Mouse (Mus musculus): ENCODE measurements around the gene D17Wsu92e. TPM values are rescaled to one million over a fixed set of nuclear protein-coding genes. Genes with fewer than 3 reads are reported as not detected.

D17Wsu92e gene
- polyA plus RNA-seq, 1 experiment from 2014 or later: 10.9 TPM

GRCm38 (mm10) chr17:27740961-27741360, 79.5 kb downstream of the D17Wsu92e start:
- Histone ChIP-seq H3K4me1 (ENCODE audit: control insufficient read depth, insufficient read depth, low read length) (no peaks in the 10 kb centered on the region), H3K4me3 (ENCODE audit: low read depth, low read length) (no peak overlapping the region), H3K4me2 (no peak overlapping the region), H3K27me3 (ENCODE audit: control insufficient read depth, insufficient read depth, low read length) (no peaks in the 10 kb centered on the region), H3K36me3 (ENCODE audit: control insufficient read depth, insufficient read depth, low read length) (no peaks in the 10 kb centered on the region), H3K27ac (ENCODE audit: low read depth, low read length) (no peak overlapping the region), H3K9ac (ENCODE audit: low read length) (no peak overlapping the region), H3K9me3 (ENCODE audit: control insufficient read depth, low read length) (no peaks in the 10 kb centered on the region)
- DNase-seq (ENCODE audit: low spot score, missing footprints) (no peak), ATAC-seq (ENCODE audit: low FRiP score) (no peak)
- 95% methylated on average over 6 of the region's 6 CpGs for WGBS

- no peak overlapping the region for H3K4me2 ChIP-seq
- no peaks in the 10 kb centered on the region for H3K4me1 ChIP-seq (ENCODE audit: control insufficient read depth, insufficient read depth, low read length)
- no peaks in the 10 kb centered on the region for H3K9me3 ChIP-seq (ENCODE audit: control insufficient read depth, low read length)
- no peaks in the 10 kb centered on the region for H3K27me3 ChIP-seq (ENCODE audit: control insufficient read depth, insufficient read depth, low read length)
- H3K36me3 ChIP-seq (ENCODE audit: control insufficient read depth, insufficient read depth, low read length): no peaks in the 10 kb centered on the region
- no peak for ATAC-seq (ENCODE audit: low FRiP score)
- DNase-seq (ENCODE audit: low spot score, missing footprints): no peak
- H3K27ac ChIP-seq (ENCODE audit: low read depth, low read length): no peak overlapping the region
- H3K9ac ChIP-seq (ENCODE audit: low read length): no peak overlapping the region
- WGBS: 16% methylated on average over 13 of the region's 13 CpGs
- no peak overlapping the region for H3K4me3 ChIP-seq (ENCODE audit: low read depth, low read length)
These were observed 85.9 kb downstream of the D17Wsu92e start for GRCm38 (mm10) chr17:27734344-27735073.

GRCm38 (mm10) chr17:27732694-27733093, 87.8 kb downstream of the D17Wsu92e start:
- Histone ChIP-seq H3K4me2 (no peak overlapping the region), H3K27me3 (ENCODE audit: control insufficient read depth, insufficient read depth, low read length) (no peaks in the 10 kb centered on the region), H3K4me1 (ENCODE audit: control insufficient read depth, insufficient read depth, low read length) (no peaks in the 10 kb centered on the region), H3K9me3 (ENCODE audit: control insufficient read depth, low read length) (no peaks in the 10 kb centered on the region), H3K27ac (ENCODE audit: low read depth, low read length) (no peak overlapping the region), H3K9ac (ENCODE audit: low read length) (no peak overlapping the region), H3K4me3 (ENCODE audit: low read depth, low read length) (no peak overlapping the region), H3K36me3 (ENCODE audit: control insufficient read depth, insufficient read depth, low read length) (no peaks in the 10 kb centered on the region)
- 87% methylated on average over 3 of the region's 3 CpGs for WGBS
- no peak for DNase-seq (ENCODE audit: low spot score, missing footprints)
- ATAC-seq (ENCODE audit: low FRiP score): no peak

GRCm38 (mm10) chr17:27732152-27732551, 88.3 kb downstream of the D17Wsu92e start:
- no peaks in the 10 kb centered on the region for H3K9me3 ChIP-seq (ENCODE audit: control insufficient read depth, low read length)
- DNase-seq (ENCODE audit: low spot score, missing footprints): no peak
- H3K36me3 ChIP-seq (ENCODE audit: control insufficient read depth, insufficient read depth, low read length): no peaks in the 10 kb centered on the region
- no peak overlapping the region for H3K4me3 ChIP-seq (ENCODE audit: low read depth, low read length)
- no peaks in the 10 kb centered on the region for H3K27me3 ChIP-seq (ENCODE audit: control insufficient read depth, insufficient read depth, low read length)
- no peak overlapping the region for H3K4me2 ChIP-seq
- no peak overlapping the region for H3K9ac ChIP-seq (ENCODE audit: low read length)
- no peak overlapping the region for H3K27ac ChIP-seq (ENCODE audit: low read depth, low read length)
- ATAC-seq (ENCODE audit: low FRiP score): no peak
- no peaks in the 10 kb centered on the region for H3K4me1 ChIP-seq (ENCODE audit: control insufficient read depth, insufficient read depth, low read length)
- 85% methylated on average over 5 of the region's 5 CpGs for WGBS

- peaks cover 14% of the 10 kb centered on the region for H3K4me1 ChIP-seq (ENCODE audit: control insufficient read depth, insufficient read depth, low read length)
- no peak within 1 kb of the TSS for H3K27ac ChIP-seq (ENCODE audit: low read depth, low read length)
- no peak within 1 kb of the TSS for H3K9ac ChIP-seq (ENCODE audit: low read length)
- 76% methylated on average over 10 of the region's 10 CpGs for WGBS
- no peak within 1 kb of the TSS for H3K4me3 ChIP-seq (ENCODE audit: low read depth, low read length)
- no peaks in the 10 kb centered on the region for H3K36me3 ChIP-seq (ENCODE audit: control insufficient read depth, insufficient read depth, low read length)
- DNase-seq (ENCODE audit: low spot score, missing footprints) (no peak), ATAC-seq (ENCODE audit: low FRiP score) (no peak)
- no peaks in the 10 kb centered on the region for H3K9me3 ChIP-seq (ENCODE audit: control insufficient read depth, low read length)
- H3K4me2 ChIP-seq: no peak within 1 kb of the TSS
- H3K27me3 ChIP-seq (ENCODE audit: control insufficient read depth, insufficient read depth, low read length): no peaks in the 10 kb centered on the region
These were observed 91.7 kb downstream of the D17Wsu92e start, which contains the start of gene Spdef for GRCm38 (mm10) chr17:27728770-27729169. Spdef (minus strand) TSS chr17:27728955.

GRCm38 (mm10) chr17:27726527-27726926, 93.9 kb downstream of the D17Wsu92e start:
- no peak overlapping the region for H3K4me2 ChIP-seq
- no peak for ATAC-seq (ENCODE audit: low FRiP score)
- H3K4me3 ChIP-seq (ENCODE audit: low read depth, low read length): no peak overlapping the region
- no peaks in the 10 kb centered on the region for H3K27me3 ChIP-seq (ENCODE audit: control insufficient read depth, insufficient read depth, low read length)
- H3K9ac ChIP-seq (ENCODE audit: low read length): no peak overlapping the region
- no peaks in the 10 kb centered on the region for H3K36me3 ChIP-seq (ENCODE audit: control insufficient read depth, insufficient read depth, low read length)
- no peak overlapping the region for H3K27ac ChIP-seq (ENCODE audit: low read depth, low read length)
- WGBS: 59% methylated on average over 7 of the region's 7 CpGs
- peaks cover 16% of the 10 kb centered on the region for H3K4me1 ChIP-seq (ENCODE audit: control insufficient read depth, insufficient read depth, low read length)
- no peaks in the 10 kb centered on the region for H3K9me3 ChIP-seq (ENCODE audit: control insufficient read depth, low read length)
- no peak for DNase-seq (ENCODE audit: low spot score, missing footprints)

- H3K4me2 ChIP-seq: peak overlapping the region; percentile 19; the same call in 1 of the 2 replicates
- DNase-seq (ENCODE audit: low spot score, missing footprints): no peak
- H3K27ac ChIP-seq (ENCODE audit: low read depth, low read length): no peak overlapping the region
- no peak for ATAC-seq (ENCODE audit: low FRiP score)
- H3K9ac ChIP-seq (ENCODE audit: low read length): peak overlapping the region; percentile 3; the same call in 1 of the 2 replicates
- no peaks in the 10 kb centered on the region for H3K27me3 ChIP-seq (ENCODE audit: control insufficient read depth, insufficient read depth, low read length)
- no peaks in the 10 kb centered on the region for H3K9me3 ChIP-seq (ENCODE audit: control insufficient read depth, low read length)
- WGBS: 12% methylated on average over 10 of the region's 10 CpGs
- H3K36me3 ChIP-seq (ENCODE audit: control insufficient read depth, insufficient read depth, low read length): no peaks in the 10 kb centered on the region
- no peak overlapping the region for H3K4me3 ChIP-seq (ENCODE audit: low read depth, low read length)
- peaks cover 16% of the 10 kb centered on the region for H3K4me1 ChIP-seq (ENCODE audit: control insufficient read depth, insufficient read depth, low read length)
These were observed 95.0 kb downstream of the D17Wsu92e start for GRCm38 (mm10) chr17:27725412-27725811.

GRCm38 (mm10) chr17:27725011-27725410, 95.4 kb downstream of the D17Wsu92e start:
- no peak overlapping the region for H3K4me3 ChIP-seq (ENCODE audit: low read depth, low read length)

GRCm38 (mm10) chr17:27724327-27724726, 96.1 kb downstream of the D17Wsu92e start:
- no peak overlapping the region for H3K27ac ChIP-seq (ENCODE audit: low read depth, low read length)
- 38% methylated on average over 3 of the region's 3 CpGs for WGBS
- no peak overlapping the region for H3K9ac ChIP-seq (ENCODE audit: low read length)
- peaks cover 16% of the 10 kb centered on the region for H3K4me1 ChIP-seq (ENCODE audit: control insufficient read depth, insufficient read depth, low read length)
- no peak overlapping the region for H3K4me2 ChIP-seq
- DNase-seq (ENCODE audit: low spot score, missing footprints): no peak
- H3K4me3 ChIP-seq (ENCODE audit: low read depth, low read length): no peak overlapping the region
- H3K27me3 ChIP-seq (ENCODE audit: control insufficient read depth, insufficient read depth, low read length): no peaks in the 10 kb centered on the region
- no peaks in the 10 kb centered on the region for H3K36me3 ChIP-seq (ENCODE audit: control insufficient read depth, insufficient read depth, low read length)
- no peak for ATAC-seq (ENCODE audit: low FRiP score)
- H3K9me3 ChIP-seq (ENCODE audit: control insufficient read depth, low read length): no peaks in the 10 kb centered on the region

More at GRCm38 (mm10) chr17:27725011-27725410, 95.4 kb downstream of the D17Wsu92e start:
- 29% methylated on average over 10 of the region's 10 CpGs for WGBS
- Histone ChIP-seq H3K36me3 (ENCODE audit: control insufficient read depth, insufficient read depth, low read length) (no peaks in the 10 kb centered on the region), H3K27me3 (ENCODE audit: control insufficient read depth, insufficient read depth, low read length) (no peaks in the 10 kb centered on the region), H3K4me1 (ENCODE audit: control insufficient read depth, insufficient read depth, low read length) (peaks cover 16% of the 10 kb centered on the region), H3K9ac (ENCODE audit: low read length) (peak overlapping the region; percentile 3; the same call in 1 of the 2 replicates), H3K9me3 (ENCODE audit: control insufficient read depth, low read length) (no peaks in the 10 kb centered on the region), H3K4me2 (peak overlapping the region; percentile 19; the same call in 1 of the 2 replicates), H3K27ac (ENCODE audit: low read depth, low read length) (no peak overlapping the region)
- no peak for DNase-seq (ENCODE audit: low spot score, missing footprints)
- no peak for ATAC-seq (ENCODE audit: low FRiP score)

Measured in midbrain, embryonic 11.5 days (tissue).